Mouse (Mus musculus) heart, adult 18-20 months (tissue): ENCODE measurements around the gene Myom1. TPM values are rescaled to one million over a fixed set of nuclear protein-coding genes. Genes with fewer than 3 reads are reported as not detected.

Source experiments
- DNase-seq, 2 experiments: peaks; one replicate each; pipeline ENCODE4 v3.0.0; 2021 to 2022; ENCODE audit warnings: mixed read lengths in 1 of 2
- total RNA-seq, 2 experiments: library from RNA; stranded (reverse); gene quantifications; 2 replicates each; pipeline ENCODE4 v1.2.3; 2021

Gene Myom1
- total RNA-seq, 2 experiments from 2014 or later: 977 to 1,053 TPM

DNA sequence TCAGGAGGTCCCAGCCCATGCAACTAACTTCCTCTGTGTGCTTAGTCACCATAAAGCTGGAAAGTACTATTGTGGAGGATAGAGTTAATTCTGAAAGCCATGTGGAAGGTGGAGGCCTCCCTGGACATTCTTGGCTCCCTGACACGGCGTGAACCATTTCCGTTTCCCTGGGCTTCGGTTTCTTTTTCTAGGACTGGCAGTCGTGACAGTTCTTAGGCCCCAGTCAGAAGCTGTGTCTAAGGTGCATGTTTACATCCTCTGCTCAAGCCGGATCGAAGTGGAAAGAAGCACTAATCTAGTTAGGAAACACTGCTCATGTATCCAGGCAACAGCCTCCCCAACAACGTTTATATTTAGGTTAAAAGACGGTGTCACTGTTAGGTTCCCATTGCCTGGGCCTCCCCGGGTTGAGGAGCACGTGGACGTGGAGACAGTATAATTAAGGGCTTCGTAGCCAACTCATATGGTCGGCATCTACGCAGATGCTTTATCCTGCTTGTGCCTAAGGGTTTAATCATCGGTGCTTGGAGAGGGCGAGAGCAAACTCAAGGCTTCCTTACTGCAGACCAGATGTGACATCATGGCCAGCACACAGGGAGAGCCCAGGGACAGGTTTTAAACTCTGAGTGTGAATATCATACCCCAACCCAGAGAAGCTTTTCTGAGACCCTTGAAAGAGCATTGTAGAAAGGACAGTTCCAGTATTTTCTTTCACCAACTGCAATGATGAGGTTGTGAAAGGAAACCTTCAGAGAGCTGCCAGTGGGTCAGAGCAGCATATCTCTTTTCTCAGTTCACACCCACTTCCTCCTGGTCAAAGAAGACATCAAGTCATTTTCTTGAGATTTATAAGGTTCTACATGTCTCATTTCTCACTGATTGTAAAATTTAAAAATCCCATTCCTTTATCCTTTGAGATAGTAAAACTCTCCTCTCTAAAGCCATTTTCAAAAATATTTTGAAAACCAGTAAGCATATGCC, 100.4 kb downstream of the Myom1 start:
- DNase-seq: peak; percentile 63 to 73

- DNase-seq: peak in 1 of 2 experiments; percentile 33
Measured at GRCm38 (mm10) chr17:71105297-71105696, 102.9 kb downstream of the Myom1 start.

DNA sequence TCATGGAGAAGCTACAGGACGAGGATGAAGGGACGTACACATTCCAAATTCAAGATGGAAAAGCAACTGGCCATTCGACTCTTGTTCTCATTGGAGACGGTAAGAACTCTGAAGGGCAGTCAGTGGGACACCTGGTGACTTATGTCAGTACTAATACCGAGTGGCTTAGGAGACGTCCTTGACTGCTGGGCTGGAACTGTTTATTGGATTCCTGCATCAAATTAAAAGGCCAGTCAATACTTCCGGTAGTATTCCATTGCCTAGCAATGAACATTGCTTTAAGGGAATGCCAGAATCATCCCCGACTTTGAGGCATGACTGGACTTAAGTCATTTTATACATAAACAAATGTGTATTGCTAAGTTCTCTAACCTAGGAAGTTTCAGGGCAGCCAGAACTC, 103.8 kb downstream of the Myom1 start:
- DNase-seq: no peak

DNA sequence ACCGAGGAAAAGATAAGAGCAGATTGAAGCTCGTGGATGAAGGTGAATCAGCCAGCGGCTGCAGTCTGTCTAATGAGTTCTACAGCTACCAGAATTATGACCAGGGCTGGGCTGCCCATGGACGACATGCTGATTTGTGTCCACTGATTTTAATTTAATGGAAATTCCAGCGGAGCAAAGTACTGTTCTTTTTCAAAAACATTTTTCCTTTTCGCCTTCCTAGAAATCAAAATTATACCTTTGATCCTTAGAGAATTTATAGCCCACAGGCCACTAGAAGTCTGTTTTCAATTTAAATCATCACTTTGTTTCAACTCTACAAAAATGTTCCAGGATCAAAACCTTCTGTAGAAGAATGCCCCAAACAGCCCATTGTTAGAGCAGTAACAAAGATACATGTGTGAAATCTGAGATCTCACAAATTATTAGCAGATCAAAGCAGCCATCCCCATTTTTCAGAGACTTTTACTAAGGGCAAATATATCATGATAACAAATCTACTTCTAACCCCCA, 108.4 kb downstream of the Myom1 start:
- no peak for DNase-seq

GRCm38 (mm10) chr17:71112689-71113088, 110.3 kb downstream of the Myom1 start:
- no peak for DNase-seq

DNA sequence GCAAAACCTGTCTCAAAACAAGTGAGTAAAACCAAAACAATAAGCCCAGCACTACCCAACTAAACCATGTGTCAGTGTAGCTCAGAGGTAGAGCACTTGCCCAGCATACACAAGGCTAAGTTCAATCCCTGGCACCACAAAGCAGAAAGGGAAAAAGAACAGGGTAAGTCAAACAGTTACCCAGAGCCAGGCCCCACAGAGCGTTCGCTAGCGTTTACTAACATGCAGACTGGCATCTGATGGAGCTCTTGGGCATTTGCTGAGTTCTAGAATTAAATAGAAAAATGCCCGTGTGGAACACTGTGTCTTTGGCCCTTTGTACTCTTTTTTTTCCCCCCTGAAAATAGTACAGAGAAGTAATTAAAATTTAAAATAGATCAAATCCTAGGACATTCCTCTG, 111.8 kb downstream of the Myom1 start:
- DNase-seq: no peak

DNA sequence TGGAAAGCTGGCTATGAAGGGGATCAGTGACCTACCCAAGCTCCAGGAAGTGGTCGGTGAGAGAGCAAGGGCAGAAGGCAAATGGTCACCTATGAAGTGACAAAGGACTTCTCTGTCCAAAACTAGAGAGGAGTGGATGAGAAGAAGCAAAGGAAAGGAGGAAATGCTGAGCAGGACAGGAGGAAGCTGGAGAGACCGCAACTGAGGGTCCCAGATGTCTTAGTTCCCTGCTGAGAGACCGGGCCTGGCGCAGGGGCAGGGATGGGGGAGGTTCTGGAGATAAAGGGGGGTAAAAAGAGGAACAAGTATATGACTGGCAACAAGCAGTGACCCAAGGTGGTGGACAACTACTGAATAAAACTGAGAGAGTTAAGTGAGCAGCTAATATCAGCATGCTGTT, 115.5 kb downstream of the Myom1 start:
- DNase-seq: peak in 1 of 2 experiments; percentile 46

GRCm38 (mm10) chr17:71118607-71119006, 116.2 kb downstream of the Myom1 start:
- DNase-seq: no peak

DNA sequence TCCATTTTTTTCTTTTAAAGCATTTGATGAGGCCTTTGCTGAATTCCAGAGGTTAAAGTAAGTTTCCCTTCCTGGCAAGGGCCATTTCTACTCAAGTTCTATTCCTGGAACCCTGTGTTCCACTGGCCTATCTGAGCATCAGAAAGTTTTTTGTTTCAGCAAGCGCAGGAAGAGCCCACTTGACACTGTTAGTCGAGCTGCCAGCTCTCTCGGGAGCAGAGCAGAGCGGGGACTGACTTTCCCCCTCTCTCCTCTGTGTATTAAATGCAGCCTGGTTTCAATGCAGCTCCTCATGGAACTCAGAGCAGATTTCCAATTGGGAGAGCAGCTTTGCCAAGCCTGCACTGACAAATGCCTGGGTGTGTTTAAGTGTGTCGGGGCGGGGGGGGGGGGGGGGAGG, 118.2 kb downstream of the Myom1 start:
- peak in 1 of 2 experiments; percentile 50 for DNase-seq

DNA sequence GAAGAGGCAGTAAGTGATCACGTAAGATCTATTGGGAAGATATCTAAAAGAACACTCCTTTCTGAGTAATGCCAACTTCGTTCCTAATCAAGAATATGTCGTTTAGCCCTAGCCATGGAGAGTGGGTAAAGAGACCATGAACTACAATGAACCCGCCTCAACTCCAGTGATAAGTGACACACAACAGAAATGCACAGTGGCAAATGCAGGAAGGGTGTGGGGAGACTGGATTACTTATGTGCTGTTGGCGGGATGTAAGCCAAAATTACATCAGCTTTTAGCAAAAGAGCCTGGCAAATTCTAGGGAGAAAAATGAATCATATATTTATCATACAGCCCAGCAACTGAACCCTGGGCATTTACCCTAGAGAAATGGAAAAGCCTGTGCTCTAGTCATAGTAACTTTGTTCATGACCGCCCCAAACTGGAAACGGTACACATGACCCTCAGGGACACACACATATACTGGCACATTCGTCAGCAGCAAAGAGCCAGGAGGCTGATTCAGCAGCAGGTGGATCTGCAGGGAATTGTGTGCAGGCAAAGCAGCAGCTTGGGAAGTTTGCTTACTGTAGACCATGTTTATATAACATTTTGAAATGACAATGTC, 121.7 kb downstream of the Myom1 start:
- no peak for DNase-seq

DNA sequence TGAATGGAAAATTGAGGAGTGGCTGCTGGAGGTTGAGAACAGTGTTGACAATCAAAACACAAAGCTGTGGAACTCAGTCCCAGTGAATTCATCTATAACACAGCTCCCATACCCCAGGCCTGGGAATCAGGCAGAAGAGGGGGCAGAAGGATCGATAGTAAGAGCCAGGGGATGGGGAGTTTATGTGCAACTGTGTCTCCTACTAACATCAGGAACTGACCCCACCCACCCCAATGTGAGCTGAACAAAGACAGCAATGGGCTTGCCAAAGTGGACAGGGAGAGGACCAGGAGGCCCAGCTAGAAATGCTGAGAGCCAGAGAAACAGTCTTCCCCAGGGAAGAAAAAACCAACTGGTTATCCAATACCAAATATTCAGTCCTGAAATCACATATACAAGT, 122.2 kb downstream of the Myom1 start:
- no peak for DNase-seq

GRCm38 (mm10) chr17:71125519-71125918, 123.1 kb downstream of the Myom1 start:
- peak in 1 of 2 experiments; percentile 60 for DNase-seq

GRCm38 (mm10) chr17:71126001-71126400, 123.6 kb downstream of the Myom1 start:
- DNase-seq: no peak

- DNase-seq: peak in 1 of 2 experiments; percentile 72
Measured at GRCm38 (mm10) chr17:71127464-71128110, 125.2 kb downstream of the Myom1 start.

- DNase-seq: no peak
Measured at GRCm38 (mm10) chr17:71129489-71130261, 127.2 kb downstream of the Myom1 start.

GRCm38 (mm10) chr17:71132221-71132620, 129.8 kb downstream of the Myom1 start:
- DNase-seq: no peak

DNA sequence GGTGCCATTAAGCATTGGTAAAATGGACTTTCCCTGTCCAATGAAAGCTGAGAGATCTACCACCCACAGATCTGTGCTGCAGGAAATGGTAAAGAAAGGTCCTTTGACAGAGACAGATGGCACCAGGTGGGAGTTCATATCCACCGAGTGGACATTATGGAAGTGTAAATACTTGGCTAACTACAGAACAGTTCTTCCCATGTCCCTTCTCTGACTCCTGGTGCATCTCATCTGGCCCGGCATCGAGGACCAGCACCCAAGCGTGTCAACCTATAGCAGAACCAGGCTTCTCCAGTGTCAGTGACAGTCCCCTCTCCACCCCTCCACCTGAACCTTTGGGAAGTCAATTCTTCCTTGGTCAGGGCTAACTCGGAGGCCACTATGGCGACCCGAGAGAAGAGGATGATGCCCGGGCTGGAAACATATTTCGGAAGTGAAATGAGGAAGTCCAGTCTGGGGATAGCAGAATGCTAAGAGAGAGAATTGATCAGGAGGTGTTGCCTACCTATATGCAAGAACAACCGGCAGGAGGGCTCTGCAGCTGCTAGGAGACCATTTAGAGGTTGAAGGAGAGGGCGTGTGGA, 130.5 kb downstream of the Myom1 start:
- no peak for DNase-seq

DNA sequence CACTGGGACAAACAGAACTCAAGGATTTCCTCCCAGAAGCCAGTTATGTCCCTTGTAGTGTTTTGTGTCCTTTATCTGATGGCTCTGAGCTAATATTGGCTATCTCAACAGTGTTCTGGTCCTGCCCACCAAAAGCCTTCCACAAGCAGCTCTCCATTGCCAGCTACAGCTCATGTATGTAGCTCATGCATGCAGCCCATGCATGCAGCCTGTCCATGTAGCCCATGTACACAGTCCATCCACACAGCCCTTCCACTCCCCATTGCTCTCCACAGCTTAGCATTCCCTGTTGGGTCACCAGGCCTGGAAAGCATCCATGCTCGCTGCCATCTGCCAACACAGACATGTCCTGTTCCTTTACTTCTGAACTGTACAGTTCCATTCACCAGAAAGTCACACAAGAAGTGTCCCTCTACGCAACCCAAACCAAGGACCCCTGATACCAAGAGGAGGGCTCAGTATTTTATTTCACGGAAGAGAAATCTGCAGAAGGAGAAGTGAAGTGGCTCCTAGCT, 132.1 kb downstream of the Myom1 start:
- peak in 1 of 2 experiments; percentile 31 for DNase-seq

DNA sequence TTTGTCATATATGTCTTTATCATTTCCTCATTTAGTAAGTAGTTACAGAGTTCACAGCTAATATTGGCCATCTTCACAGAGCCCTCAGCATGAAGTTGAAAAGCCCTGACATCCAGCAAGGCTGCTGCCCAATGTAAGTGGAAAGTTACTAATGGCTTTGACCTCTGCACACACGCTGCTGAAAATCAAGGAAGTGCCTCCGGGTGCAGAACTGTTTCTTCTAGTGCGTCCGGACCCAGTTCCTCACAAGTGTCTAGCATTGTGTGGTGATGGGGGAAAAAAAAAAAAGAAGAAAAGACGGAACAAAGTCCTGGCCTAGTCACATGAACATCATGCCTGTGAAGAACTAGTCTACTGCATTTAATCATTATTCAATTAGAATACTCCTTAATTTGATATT, 132.7 kb downstream of the Myom1 start:
- peak in 1 of 2 experiments; percentile 78 for DNase-seq

DNA sequence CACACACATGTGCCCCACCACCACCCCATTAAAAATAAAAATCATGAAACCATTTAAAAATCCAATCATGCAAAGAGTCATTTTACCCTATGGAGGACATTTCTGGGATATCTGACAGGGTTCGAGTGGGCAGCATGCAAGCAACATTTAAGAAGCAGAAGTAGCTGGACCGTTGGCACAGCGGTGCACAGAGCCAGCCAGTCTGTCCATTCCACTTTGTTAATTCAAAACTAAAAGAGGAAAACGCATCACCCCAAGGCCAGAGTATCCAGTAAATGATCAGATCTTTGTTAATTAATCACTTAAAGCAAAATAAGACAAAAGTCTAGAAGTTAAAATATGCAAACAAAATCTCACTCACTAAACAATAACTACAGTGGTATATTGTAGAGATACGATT, 133.4 kb downstream of the Myom1 start:
- DNase-seq: no peak
